Mouse (Mus musculus) spleen, postnatal 4 days (tissue): ENCODE measurements around the gene Tmem63a.
A peak's percentile ranks its signal among the peaks of the same experiment; 100 is the strongest.
"Not testable (repeated sequence)": the region's sequence is repeated elsewhere in the genome, so short reads cannot be mapped to it uniquely, and the experiment has no call there.

ENCODE experiments used
- DNase-seq, 2 experiments: peaks; one replicate each; pipeline ENCODE4 v3.0.0; 2022; ENCODE audit warnings: low spot score in 2 of 2

The Tmem63a gene

DNA sequence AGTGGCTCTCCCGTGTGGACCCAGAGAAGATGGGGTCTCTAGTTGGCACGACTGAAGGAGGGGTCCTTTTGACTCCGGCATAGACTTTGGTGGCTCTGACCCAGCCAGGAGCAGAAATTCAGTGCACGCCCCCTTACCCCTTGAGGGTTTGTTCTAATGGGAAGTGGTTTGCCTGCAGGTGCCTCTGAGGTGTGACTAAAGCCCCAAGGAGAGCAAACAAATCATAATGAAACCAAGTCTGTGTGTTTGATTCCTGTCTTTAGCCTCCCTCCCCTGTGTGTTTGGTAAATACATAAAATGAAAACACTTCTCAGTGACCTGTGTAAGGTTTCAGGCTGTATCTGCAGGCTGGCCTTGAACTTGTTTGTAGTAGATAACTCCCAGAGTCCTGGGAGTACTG, 15.9 kb upstream of the Tmem63a start:
- DNase-seq = no peak

DNA sequence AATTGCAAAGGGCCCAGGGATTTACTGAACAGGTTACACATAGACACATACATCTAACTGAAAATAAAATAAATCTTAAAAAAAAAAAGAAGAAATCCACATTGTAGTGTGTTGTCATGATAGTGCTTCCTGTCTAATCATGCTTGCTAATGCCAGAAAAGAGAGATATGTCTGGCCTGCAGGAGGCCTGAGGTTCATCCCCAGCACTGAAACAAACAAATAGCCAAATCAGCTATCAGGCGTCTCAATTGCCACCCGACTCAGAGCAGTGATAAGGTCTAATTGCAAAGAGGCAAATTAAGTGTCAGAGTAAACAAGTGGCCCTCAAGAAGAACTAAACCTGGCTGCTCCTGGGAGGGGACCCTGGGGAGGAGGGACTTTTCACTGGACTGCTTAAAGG, 12.5 kb upstream of the Tmem63a start:
- DNase-seq = no peak

DNA sequence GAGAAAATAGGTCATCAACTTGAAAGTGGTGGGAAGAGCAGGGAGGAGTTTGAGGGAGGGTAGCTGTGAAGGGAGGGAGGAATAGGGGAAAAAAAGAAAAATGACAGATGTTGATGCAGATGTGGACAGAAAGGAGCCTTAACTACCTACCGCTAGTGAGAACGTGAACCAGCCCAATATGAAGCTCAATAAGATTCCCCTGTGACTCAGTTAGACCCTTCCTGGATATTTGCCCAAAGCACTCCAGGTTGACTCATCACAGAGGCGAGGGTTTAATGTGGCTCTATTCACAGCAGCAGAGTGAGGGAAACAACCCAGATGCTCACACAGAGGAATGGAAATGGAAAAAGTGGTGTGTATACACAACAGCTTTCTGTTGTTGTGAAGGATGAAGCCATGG, 11.0 kb upstream of the Tmem63a start:
- DNase-seq = no peak

GRCm38 (mm10) chr1:180933659-180934058, 8.5 kb upstream of the Tmem63a start:
- DNase-seq = no peak

GRCm38 (mm10) chr1:180934467-180935419, 7.4 kb upstream of the Tmem63a start, which contains the start of gene Lefty1:
Gene Lefty1, plus strand, starts transcription at chr1:180935022.
- DNase-seq = no peak

DNA sequence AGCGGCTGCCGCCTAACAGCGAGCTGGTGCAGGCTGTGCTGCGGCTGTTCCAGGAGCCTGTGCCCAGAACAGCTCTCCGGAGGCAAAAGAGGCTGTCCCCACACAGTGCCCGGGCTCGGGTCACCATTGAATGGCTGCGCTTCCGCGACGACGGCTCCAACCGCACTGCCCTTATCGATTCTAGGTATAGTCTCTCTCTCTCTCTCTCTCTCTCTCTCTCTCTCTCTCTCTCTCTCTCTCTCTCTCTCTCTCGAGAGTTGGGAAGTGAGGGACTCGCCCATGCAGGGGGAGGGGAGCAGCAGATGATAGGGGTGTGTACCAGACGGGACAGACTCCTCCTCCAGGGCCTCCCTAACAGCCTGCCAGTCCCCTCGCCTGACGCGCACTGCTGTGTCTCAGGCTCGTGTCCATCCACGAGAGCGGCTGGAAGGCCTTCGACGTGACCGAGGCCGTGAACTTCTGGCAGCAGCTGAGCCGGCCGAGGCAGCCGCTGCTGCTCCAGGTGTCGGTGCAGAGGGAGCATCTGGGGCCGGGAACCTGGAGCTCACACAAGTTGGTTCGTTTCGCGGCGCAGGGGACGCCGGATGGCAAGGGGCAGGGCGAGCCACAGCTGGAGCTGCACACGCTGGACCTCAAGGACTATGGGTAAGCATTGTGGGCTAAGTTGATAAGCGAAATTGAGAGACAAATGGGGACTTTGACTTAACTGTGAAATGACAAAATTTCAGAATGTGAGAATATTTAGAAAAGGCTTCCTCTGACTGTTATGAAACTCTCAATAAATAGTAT, 5.3 kb upstream of the Tmem63a start:
- DNase-seq = peak in 1 of 2 experiments; percentile 54

GRCm38 (mm10) chr1:180937631-180938030, 4.5 kb upstream of the Tmem63a start:
- not testable (repeated sequence) for DNase-seq

GRCm38 (mm10) chr1:180938781-180939180, 3.4 kb upstream of the Tmem63a start:
- not testable (repeated sequence) for DNase-seq

GRCm38 (mm10) chr1:180940776-180941460, 1.2 kb upstream of the Tmem63a start:
- no peak for DNase-seq

- DNase-seq = peak; percentile 24 to 72
Measured at GRCm38 (mm10) chr1:180941726-180942125, 418 bp upstream of the Tmem63a start.

- no peak for DNase-seq
Measured at GRCm38 (mm10) chr1:180943032-180943644, 994 bp downstream of the Tmem63a start.

- no peak for DNase-seq
Measured at GRCm38 (mm10) chr1:180943896-180944295, 1.8 kb downstream of the Tmem63a start.

GRCm38 (mm10) chr1:180944553-180944952, 2.4 kb downstream of the Tmem63a start:
- peak in 1 of 2 experiments; percentile 29 for DNase-seq

DNA sequence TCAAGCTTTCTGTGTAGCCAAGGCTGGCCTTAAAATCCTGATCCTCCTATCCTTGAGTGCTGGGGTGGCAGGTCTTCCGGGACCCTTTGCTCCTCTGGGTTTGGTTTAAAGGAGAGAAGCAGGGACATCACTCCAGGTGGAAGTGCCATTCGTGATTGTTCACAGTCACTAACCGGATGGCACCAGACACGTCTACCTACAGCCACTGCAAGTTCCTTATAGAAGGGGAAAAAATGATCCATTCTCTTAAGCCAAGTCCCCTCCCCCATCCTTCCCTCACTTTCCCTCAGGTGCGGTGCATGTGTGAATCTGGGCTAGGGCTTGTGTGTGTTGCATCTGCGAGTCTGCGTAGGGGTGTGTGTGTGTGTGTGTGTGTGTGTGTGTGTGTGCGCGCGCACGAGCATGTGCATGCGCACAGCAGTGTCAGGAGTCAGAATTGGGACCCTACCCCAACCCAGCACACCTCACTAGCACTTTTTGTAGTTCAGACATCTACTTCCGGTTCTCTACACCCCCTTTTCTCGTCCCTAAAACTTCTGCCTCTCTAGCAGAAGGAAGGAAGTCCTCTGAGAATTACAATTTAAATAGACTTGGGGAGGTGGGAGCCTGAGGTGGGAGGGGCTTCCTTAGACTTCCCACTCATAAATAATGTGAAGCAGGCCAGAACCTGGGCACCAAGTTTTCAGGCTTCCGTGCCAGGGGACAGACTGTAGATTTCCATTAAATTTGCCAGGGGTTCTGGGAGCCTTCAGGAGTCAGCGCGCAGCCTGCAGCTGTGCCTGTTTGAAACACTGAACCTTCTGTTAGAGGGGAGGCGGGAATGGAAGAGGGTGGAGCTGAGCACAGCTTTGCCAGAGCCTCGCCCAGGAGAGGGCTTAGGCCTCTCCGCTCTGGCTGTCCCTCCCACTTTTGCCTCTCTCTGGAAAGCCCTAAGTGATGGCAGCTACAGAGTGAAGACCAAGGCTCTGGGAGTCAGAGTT, 3.1 kb downstream of the Tmem63a start:
- peak in 1 of 2 experiments; percentile 62 for DNase-seq

DNA sequence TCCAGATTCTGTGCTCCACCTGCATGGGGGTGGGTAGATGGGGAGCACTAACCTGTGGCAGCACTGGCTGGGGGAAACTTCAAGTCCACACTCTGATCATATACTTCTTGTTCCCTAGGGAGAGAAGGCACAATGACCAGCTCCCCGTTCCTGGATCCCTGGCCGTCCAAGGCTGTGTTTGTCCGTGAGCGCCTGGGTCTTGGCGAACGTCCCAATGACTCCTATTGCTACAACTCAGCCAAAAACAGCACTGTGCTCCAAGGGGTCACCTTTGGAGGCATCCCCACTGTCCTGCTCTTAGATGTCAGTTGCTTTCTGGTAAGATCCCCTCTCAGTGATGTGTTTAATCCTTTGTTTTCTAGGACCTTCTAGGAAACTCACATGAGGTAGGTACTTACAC, 4.3 kb downstream of the Tmem63a start:
- DNase-seq = no peak

DNA sequence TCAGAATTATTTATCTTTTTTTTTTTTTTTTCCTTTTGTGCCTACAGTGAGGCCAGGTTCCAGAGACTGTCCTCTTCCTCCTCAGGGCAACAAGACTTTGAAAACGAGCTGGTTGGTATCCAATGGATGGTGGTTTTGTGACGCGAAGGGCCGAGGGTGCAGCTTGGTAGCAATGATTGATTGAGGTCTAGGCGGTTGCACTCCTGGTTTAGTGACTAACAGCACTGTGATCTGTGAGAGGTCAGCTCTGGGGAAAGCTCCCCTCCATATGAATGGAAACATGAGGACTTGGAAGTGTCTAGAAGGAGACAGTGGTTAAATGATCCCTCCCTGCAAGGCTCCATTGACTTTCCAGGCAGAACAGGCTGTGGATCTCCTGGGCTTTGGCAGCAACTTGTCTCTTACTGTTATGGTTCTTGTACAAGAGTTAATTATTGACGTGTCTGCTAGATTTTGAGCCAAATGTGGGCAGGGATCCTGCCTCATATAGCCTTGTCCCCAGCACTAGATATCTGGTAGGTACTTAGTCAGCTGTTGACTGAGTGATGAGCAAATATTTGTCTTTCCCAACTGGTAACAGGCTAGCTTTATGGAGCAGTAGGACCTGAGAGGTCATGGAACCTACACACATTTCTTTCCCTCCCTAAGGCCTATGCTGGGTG, 10.1 kb downstream of the Tmem63a start:
- no peak for DNase-seq

DNA sequence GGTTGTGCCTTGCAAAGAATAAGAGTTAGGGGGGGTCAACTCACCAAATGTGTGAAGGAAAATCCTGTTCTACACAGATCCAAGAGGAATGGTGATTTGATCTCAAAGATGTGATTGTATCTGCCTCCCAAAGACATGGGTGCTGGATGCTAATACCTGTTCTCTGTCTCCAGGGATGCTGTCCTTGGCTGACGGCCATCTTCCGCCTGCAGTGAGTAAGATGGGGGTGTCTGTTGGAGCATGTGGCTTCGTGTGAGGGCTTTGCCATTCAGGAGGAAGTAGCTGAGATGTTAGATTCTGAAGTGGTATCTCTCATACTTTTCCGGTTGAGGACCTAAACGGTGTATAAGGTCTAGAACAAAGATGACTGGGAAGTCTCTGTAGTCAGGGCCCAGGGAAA, 10.7 kb downstream of the Tmem63a start:
- no peak for DNase-seq

- DNase-seq = no peak
Measured at GRCm38 (mm10) chr1:180956401-180956800, 14.3 kb downstream of the Tmem63a start.

- DNase-seq = no peak
Measured at GRCm38 (mm10) chr1:180956973-180957381, 14.8 kb downstream of the Tmem63a start.

GRCm38 (mm10) chr1:180957989-180958388, 15.8 kb downstream of the Tmem63a start:
- no peak for DNase-seq
